Mouse (Mus musculus): Measurements from ENCODE around the gene Klrc1.
"Not testable (repeated sequence)": the region's sequence is repeated elsewhere in the genome, so short reads cannot be mapped to it uniquely, and the experiment has no call there.

Gene Klrc1

GRCm38 (mm10) chr6:129678873-129679272 is at the start of gene Klrc1:
Klrc1 (minus strand) TSS chr6:129678973.
- no peak for DNase-seq

DNA sequence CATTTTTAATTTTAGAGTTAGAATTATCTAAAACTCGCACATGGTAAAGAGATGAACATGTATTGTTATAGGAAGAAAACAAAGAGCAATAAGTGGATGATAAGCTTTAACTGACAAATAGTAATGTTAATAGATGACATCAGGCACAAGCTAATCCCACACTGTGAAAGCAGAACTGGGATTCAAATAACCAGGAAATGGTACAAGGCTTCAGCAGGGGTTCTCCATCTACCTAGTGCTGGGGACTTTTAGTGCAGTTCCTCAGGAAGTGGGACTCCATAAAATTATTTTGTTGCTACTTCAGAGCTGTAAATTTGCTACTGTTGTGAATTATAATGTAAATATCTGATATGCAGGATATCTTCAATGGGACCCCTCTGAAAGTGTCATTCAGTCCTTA is 48.5 kb upstream of the Klrc1 start:
- DNase-seq = no peak

DNA sequence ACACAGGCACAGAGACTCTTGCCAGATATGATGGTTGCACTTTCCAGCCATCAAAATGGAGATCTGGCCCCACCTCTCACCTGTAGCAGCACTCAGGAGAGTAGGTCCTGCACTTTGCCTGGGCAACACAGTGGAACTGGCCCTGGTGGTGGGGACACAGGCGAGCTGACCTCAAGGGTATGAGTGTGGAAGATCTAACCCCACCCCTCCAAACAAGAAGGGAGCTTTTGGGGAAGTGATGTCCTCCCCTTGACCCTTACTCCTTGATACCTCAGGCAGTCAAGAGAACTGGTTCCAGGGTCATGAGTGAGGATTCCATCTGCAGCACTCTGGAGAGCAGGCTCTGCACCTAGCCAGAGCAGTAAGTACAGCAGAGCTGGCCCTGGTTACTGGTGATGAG is 42.6 kb upstream of the Klrc1 start:
- no peak for DNase-seq

- DNase-seq = peak; percentile 1
Observed at GRCm38 (mm10) chr6:129720487-129720886, 41.7 kb upstream of the Klrc1 start.

DNA sequence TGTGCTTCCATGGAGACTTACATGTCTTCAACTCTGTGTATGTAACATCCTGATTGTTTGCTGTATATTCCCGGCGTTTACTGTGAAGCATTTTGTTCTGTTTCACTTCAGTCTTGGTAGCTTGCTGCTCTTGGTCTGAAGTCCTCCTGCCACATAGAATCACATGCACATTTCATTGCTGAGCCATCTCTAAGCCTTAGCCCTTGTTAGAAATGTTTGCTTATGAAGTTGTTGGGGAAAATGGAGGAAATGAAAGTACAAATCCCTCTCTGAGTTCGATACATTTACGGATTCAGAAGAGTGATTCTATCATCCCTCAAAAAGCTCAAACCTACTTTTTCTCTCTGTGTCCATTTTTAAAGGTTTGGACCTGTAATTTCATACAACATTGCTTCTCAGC is 38.3 kb upstream of the Klrc1 start, which contains the start of gene Klri1:
TSS of gene Klri1 (minus strand) at position 101 of the 400 bp plus-strand sequence.
- no peak for DNase-seq

GRCm38 (mm10) chr6:129713566-129713965 is 34.8 kb upstream of the Klrc1 start:
- no peak for DNase-seq

DNA sequence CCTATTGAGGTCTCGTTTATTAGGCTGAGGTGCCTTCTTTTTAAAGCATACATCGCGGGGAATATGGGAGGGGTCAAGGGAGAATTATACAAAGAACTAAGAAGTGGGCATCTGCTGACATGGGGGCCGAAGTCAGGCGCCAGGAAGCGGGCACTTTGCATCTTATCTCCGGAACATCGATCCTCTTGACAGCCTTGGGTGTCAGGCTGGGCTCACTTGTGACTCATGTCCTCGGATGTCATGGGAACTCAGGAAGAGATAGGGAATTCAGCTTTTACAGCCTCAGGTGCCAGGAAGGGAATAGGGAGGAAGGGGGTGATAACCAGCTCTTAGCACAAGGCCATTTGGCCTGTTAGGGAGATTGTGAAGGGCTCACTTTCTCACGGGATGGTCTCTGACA is 12.7 kb upstream of the Klrc1 start:
- DNase-seq = not testable (repeated sequence)

- no peak for DNase-seq
Observed at GRCm38 (mm10) chr6:129680379-129680778, 1.6 kb upstream of the Klrc1 start.

DNA sequence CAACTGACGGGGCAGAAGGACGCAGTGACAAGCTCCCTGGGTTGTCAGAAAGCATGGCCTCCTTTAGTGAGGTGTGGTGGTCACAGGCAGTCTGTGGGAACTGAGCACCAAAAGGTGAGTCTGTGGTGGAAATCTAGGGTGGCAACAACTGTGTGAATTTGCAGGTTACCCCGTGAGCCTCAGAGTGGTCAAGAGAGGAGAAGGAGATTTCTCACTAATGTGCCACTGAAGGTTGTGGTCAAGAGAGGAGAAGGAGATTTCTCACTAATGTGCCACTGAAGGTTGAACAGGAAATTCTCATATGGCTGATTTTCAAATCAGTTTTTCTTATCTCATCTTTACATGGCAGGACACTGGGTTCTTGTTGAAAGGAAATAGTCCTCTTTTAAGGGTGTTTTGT is 17.5 kb downstream of the Klrc1 start:
- not testable (repeated sequence) for DNase-seq

- DNase-seq = not testable (repeated sequence)
Observed at GRCm38 (mm10) chr6:129660589-129660988, 18.2 kb downstream of the Klrc1 start, which contains the start of gene Klrc2. Klrc2 (minus strand) TSS chr6:129660689.

- DNase-seq = not testable (repeated sequence)
Observed at GRCm38 (mm10) chr6:129644054-129644453, 34.7 kb downstream of the Klrc1 start.

DNA sequence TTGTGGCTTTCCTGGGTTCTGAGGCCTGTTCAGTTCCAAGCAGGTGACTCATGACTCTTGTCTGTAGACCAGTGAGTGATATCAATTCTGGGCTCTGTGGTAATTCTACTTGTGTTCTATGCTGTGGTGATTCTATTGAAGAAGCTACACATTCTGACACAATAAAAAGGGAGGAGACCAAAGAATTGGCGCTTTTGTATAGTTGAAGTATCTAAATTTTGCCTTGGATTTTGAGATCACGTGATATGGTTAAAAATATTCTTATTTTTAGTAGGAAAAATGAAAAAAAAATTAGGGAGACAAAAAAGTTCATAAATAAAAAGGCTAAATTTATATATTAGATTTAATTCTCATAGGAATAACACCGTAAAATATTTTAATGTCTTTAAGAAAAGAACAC is 35.5 kb downstream of the Klrc1 start, which contains the start of gene Klrc3:
TSS of gene Klrc3 (minus strand) at position 101 of the 400 bp plus-strand sequence.
- DNase-seq = not testable (repeated sequence)

GRCm38 (mm10) chr6:129631046-129631445 is 47.7 kb downstream of the Klrc1 start:
- DNase-seq = not testable (repeated sequence)

GRCm38 (mm10) chr6:129623735-129624134 is 55.0 kb downstream of the Klrc1 start, which contains the start of gene Klrk1:
Klrk1 (minus strand) TSS chr6:129623864.
- no peak for DNase-seq
